Mouse (Mus musculus): ENCODE results near the gene Polrmt. TPM values are rescaled to one million over a fixed set of nuclear protein-coding genes. Genes with fewer than 3 reads are reported as not detected.
"Not testable (repeated sequence)": the region's sequence is repeated elsewhere in the genome, so short reads cannot be mapped to it uniquely, and the experiment has no call there.

Gene Polrmt
- total RNA-seq, 2 experiments from 2014 or later = 42.3 to 48.0 TPM

DNA sequence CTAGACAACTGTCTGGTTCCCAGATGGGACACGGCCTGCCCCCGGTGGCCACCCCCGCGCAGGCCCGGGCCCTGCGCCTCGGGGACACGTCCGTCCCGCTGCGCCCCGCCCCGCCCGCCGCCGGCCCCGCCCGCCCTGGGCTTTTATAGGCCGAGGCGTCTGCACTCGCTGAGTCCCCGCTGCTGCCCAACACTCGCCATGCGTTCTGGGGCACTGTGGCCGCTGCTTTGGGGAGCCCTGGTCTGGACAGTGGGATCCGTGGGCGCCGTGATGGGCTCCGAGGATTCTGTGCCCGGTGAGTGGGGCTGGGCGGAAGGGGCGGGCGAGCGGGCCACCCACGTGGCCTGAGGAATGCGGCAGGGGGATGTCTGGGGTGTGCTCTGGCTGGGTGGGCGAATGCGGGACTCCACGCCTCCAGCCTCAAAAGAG lies 30.7 kb upstream of the Polrmt start, which contains the start of gene Fstl3:
TSS of gene Fstl3 (plus strand) at position 170 of the 429 bp plus-strand sequence.
- intact Hi-C loops (cut with DNase I) = no loop called here
- no peak for DNase-seq

DNA sequence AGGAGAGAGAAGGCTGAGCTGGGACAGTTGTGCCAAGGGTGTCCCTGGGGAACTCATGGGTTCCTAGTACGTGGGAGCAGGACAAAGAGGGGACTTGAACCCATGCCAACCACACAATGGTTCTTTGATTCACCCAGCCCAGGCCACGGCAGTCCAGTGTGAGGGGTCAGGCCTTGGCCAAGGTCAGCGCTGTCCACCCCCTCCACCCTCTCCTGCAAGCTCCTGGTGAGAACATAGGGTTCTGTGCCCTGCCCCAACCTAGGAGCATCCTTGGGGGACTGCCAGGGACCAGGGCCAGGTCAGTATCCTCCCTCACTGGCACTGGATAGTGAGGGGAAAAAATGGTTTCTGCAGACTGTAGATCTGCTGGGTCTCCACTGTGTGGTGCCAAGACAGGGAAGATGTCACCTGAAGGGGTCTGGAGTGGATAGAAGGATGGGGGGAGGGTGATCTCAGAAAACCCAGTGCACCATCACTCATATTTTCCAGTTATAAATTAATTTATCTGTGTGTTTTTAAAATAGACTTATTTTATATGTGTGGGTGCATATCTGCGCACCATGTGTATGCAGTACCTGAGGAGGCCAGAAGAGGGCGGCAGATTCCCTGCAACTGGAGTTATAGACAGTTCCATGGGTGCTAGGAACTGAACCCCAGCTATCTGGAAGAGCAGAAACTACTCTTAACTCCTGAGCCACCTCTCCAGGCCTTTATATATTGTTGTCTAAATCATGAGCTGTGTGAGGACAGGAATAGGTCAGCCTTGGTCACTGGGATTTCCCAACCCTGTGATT lies 28.3 kb upstream of the Polrmt start:
- intact Hi-C loops (cut with DNase I) = no loop called here
- no peak for DNase-seq

DNA sequence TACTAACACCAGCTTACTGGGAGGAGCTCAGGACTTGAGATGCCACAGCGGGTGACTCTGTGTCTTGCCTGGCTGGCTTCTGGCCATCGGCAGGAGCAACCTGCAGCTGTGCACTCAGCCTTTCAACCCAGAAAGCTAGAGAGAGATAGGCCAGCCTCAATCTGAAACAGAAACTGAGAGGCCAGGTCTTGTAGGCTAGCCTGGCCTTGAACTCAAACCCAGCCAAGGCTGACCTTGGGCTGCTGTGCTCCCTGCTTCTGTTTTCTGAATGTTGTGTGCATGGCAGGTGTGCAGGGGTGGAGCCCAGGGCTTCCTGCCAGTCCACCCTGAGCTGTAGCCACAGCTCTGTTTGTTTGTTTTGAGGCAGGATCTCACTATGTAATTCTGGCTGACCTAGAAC lies 26.8 kb upstream of the Polrmt start:
- intact Hi-C loops (cut with DNase I) = no loop called here
- no peak for DNase-seq

DNA sequence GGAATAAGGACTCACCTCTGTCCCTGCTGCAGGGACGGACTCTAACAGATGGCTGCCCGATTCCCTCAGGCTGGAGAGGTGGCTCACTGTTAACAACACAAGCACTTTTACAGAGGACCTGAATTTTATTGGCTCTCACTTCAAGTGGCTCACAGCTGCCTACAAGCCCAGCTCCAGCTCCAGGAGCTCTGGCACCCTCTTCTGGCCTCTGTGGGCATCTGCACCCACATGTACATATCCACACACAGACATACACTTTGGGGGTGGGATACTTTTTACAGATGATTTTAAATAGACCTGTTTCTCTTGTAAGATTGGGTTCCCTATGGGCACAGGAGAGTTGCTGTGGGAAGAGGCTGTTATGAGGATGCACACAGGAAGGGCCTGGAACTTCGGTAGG lies 25.9 kb upstream of the Polrmt start:
- intact Hi-C loops (cut with DNase I) = no loop called here
- DNase-seq = no peak

DNA sequence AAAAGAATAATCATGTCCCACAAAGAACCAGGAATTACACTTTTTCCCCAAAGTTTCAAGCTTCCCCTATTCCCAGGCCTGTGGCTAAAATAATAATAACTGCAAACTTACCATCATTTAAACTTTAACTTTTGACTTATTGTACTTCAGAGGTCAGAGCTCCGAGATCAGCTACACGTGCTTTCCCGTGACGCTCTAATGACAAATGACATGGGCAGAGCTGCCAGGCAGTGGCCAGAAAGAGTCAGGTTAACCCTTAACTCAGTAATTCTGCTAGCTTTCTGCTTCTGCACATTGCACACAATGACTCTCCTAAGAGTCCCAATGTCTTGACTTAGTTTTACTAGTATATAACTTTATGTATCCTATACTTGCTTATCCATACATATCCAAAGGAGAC lies 22.9 kb upstream of the Polrmt start:
- intact Hi-C loops (cut with DNase I) = loop anchor here (2.0 kb wide), 1 partner anchor 19 kb away; no protein-coding TSS in a partner anchor
- no peak for DNase-seq

DNA sequence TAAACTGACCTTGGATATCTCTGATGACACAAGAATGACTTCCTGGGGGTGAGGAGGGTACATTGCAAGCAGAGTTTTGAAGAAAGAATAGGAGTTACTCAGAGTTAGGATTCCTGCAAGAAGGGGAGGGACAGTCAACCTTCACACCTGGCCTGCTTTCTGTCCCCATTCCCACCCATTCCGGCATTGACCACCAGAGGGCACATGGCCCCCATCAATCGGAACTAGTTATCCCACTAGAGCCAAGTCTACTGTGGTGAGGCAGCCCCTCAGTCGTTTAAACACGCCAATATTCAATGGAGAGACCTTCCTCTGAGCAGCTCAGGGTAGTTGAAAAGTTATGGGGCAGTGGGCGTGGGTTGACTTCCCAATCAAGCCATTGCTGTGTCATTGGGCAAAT lies 22.0 kb upstream of the Polrmt start:
- DNase-seq = peak; percentile 77 to 78
- intact Hi-C loops (cut with DNase I) = loop anchor here (1.0 to 2.0 kb wide), 2 partner anchors 20 to 44 kb away; no protein-coding TSS in a partner anchor

DNA sequence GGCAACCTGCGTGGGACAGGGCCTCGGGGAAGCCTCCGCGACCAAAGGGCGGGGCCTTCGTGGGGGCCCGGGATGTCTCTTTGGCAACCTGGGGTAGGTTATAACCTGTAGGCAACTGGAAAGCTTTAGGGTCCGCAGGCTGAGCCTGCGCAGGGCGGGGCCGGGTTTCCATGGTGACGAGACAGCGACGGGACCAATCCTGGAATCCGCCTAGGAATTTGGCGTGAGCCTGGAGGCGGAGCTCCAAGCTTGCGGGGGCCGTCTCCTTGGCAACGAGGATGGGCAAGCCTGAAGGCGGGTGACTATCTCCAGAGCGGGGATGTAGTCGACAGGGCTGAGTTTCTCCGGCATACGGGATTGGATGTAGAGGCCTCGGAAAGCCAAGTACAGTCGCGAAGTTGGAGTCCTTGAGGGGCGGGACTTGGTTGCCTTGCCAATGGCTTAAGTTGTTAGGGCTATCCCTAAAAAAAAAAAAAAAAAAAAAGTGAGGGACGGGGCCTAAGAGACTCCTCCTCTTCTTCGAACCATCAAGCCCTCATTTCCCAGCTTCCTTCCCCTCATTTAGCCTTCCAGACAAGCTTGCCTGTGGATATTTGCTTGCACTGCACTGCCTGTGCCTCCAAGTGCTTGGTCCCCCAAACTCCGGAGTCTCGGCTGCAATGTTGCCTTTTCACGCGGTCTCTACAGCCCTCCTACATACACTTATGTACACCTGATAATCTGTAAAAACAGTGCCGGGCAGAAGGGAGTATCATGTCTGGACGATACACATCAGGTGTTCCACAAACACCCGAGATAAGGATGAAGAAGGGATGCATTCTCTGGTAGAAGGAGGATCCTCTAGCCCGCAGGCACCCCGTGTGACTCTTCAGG lies 21.2 kb upstream of the Polrmt start:
- intact Hi-C loops (cut with DNase I) = loop anchor here (1.0 to 2.0 kb wide), 2 partner anchors 21 to 45 kb away; no protein-coding TSS in a partner anchor
- DNase-seq = peak; percentile 88 to 90

DNA sequence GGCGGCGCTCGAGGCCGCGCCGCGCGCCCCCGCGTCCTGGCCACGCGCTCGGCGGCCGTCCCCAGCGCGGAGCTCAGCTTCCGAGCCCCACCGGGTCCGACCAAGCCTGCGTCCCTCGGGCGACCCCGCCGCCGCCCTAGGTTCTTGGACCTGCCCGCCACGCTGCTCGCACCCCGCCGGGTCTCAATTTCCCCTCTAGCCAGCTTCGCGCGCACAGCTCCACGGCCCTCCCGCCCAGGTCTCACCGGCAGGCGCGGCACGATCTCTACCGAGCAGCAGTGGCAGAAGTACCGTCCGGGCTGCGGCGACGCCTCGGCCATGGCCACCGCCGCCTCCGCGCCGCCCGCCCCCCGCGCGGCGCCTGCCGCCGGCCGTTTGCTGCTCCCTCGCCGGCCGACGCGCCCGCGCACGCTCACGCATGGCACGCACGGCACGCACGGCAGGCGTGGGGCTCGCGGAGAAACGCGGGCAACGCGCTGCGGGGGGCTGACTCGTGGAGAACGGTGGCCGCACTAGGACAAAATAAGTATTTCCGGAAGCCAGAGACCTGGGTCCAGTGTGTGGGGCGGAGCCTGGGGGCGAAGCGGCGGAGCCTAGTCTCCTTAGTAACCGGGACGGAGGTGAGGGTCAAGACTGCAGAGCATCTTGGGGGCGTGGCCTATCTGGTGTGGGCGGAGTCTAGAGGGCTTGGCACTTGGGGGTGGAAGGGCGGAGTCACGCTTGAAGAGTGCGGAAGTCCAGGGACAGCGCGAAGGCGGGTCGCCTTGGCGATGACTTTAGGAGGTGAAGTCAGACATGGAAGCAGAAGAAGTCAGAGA lies 20.3 kb upstream of the Polrmt start, which contains the start of gene Rnf126:
TSS of gene Rnf126 (minus strand) at position 445 of the 818 bp plus-strand sequence.
- intact Hi-C loops (cut with DNase I) = no loop called here
- peak; percentile 99 to 100 for DNase-seq

DNA sequence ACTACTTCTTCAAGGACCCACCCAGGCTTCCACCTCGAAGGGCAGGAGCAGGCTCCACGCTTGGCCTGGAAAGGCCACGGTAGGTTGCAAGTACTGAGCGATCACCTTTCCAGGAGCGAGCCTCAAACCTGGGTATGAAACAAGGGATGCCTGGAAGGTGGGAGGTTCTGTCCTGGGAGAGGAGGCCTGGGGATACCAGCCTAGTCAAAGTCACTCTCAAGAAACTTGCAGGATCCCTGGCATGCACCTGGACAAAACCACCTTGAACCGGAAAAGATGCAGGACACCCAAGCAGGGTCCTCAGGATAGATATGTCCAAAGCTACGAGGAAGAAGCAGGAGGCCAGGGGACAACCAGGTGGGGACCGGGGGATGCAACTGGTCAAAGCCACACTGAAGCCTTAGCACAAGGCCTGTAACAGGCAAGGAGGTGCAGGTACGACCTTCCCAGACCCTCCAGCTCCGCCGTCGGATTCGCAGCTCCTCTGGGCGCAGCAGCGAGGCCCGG lies 19.7 kb upstream of the Polrmt start:
- intact Hi-C loops (cut with DNase I) = no loop called here
- no peak for DNase-seq

DNA sequence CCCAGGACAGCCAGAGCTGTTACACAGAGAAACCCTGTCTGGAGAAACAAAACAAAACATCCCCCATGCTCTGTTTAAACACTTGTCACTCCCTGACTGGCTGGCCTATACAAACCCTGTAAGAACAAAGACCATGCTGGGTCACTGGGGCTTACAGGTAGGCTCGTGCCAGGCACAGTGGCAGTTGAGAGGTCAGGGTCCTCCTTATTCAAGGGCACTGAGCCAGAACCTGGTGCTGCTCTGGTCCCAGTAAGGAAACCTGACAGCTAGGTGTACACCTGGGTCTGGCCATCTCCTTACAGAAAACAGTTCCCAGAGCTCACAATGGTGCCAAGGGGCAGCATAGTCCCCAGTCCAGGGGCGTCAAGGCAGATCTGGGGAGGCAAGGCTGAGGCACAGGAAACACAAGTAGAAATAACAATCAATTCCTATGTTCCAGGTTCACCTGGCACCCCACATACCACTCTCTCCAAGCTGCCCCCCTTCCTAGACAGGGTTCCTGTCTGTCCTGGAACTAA lies 18.9 kb upstream of the Polrmt start:
- intact Hi-C loops (cut with DNase I) = loop anchor here (2.0 kb wide), 1 partner anchor 16 kb away; no protein-coding TSS in a partner anchor
- DNase-seq = no peak

DNA sequence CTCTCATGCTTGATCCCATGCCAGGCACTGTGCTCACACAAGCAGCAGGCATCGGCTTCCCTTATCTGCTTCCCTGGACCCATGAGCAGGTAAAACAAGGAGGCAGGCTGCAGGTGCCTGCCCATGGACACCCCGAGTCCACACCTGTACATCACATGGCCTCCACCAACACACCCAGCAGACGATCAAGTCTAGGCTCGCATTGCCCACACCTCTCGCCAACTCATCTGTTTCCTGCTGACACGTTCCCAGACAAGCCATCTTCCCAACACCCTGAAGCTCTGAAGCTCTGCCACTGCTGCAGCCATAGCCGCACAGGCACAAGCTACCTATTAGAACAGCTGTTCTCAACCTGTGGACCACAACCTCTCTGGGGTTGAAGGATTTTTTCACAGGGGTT lies 17.9 kb upstream of the Polrmt start:
- DNase-seq = no peak
- intact Hi-C loops (cut with DNase I) = loop anchor here (2.0 kb wide), 1 partner anchor 15 kb away; no protein-coding TSS in a partner anchor

DNA sequence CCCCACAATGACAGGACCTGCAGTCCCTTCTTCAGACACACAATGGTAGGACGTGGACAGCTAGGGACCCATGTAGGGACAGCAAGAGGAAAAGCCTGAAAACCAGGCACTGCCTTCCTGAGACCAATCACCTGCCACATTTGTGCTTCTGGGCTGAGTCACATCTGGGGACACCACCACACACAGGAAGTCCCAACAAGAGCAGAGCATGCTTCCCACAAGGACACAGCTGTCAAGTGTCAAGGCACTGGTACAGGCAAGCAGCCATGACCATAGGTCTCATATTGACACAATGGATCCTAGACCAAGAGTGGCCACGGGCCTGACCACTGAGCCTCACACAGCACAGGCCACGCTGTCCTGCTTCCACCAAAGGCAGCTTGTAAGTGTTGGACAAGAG lies 16.5 kb upstream of the Polrmt start:
- DNase-seq = no peak
- intact Hi-C loops (cut with DNase I) = no loop called here

DNA sequence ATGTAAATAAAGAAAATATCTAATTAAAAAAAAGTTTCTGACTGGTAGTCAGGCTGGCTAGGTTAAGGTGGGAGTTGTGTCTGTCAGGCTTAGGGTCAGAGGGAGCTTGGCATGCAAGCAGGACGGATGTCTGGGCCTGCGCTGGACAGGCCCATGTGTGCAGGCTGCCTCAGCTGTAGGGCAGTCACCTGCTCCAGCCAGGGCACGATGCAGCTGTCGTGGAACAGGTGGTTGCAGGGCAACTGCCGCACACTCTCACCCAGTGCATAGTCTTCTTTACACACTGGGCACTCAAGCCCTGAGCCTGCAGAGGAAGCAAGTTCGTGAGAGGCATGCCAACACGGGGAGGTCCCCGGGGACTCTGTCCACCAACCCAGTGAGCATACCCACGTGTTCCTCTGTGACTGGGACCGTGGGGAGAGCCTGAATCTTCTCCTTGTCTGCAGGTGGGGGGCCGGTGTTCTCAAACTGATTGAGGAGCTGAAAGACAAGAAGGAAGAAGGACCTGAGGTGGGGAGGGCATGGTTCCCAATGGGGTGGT lies 14.3 kb upstream of the Polrmt start:
- no peak for DNase-seq
- intact Hi-C loops (cut with DNase I) = no loop called here

DNA sequence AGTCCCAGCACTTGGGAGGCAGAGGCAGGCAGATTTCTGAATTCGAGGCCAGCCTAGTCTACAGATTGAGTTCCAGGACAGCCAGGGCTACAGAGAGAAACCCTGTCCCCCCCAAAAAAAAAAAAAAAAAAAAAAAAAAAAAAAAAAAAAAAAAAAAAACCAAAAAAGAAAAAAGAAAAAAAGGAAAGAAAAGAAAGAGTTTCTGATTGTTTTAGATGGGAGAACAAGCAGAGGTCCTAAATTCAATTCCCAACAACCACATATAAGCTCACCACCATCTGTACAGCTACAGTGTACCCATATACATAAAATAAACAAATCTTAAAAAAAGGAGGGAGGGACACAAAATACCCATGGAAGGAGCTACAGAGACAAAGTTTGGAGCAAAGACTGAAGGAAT lies 13.3 kb upstream of the Polrmt start:
- DNase-seq; intact Hi-C loops (cut with DNase I): not testable (repeated sequence)

DNA sequence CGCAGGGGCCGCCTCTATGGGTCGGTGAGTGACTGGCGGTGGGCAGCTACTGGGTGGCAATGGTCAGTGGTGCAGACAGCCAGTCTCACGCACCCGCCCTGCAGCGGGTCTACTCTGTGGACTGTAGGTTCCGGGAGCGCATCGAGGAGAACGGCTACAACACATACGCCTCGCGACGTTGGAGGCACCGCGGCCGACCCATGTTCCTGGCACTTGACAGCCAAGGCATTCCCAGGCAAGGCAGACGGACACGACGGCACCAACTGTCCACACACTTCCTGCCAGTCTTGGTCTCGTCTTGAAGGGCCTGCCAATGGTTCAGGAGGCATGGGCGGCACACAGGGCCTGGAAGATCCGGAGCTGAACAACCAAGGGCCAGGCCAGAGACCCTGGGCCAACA lies 10.3 kb upstream of the Polrmt start:
- intact Hi-C loops (cut with DNase I) = no loop called here

DNA sequence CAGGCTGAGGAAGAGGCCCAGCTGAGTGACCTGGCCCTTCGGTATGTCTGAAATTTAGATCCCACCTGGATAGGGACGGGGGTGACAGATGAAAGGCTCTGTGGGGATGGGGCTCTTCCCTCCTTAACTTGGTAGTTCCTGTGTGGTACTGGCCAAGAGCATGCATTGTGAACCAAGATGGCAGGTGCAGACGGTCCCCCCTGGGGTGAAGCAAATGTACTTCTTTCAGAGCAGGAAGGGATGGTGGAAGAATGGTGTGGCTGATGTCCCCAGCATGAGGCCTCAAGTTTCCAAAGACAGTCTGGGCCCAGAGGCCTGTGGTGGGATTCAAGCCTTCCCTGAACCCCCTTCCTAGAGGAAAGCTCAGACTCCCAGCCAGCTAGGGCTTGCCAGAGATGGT lies 9.5 kb upstream of the Polrmt start:
- DNase-seq = no peak
- intact Hi-C loops (cut with DNase I) = no loop called here

More for the DNA sequence above, 10.3 kb upstream of the Polrmt start:
- DNase-seq = no peak

DNA sequence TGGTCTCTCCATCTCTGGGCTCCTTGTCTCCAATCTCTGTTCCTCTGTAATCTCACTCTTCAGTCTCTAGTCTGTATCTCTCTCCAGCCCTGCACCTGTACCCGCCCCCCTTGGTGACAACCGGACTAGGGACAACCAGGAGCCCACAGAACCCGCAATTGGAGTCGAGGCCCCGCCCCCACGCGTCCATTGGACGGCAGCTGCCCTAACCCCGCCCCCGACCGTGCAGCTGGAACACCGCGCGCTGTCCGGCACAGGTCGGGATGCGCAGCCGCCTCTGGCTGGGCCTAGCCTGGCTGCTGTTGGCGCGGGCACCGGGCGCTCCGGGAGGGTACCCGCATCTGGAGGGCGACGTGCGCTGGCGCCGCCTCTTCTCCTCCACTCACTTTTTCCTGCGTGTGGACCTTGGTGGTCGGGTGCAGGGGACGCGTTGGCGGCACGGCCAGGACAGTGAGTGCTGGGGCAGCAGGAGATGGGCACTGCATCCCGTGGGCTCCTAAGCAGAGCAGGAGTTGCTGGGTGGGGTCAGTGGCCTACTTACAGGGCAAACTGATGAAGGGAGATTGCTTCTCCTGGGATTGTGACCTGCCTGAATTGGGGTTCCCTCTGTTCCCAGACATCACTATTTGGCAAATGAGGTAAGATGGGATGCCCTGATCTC lies 8.6 kb upstream of the Polrmt start, which contains the start of gene Fgf22:
TSS of gene Fgf22 (plus strand) at position 221 of the 661 bp plus-strand sequence.
- intact Hi-C loops (cut with DNase I) = no loop called here
- peak in 1 of 2 experiments; percentile 56 for DNase-seq

DNA sequence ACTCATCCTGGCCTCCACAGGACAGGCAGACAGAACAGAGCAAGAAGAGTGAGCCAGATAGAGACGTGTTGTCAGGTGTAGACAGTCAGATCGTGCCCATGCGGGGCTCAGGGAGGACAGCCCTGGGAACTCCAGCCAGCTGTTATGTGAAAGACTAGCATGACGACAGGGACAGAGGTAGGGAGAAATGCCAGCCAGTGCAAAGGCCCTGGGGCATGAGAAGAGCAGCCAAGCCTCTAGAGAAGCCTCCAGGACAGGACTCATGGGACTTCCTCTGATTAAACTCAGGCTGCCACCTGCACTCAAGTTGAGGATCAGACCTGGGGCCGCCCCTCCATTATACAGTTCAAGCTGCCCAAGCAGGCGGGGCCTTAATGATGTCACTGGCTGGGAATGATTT lies 2.1 kb upstream of the Polrmt start:
- DNase-seq = no peak
- intact Hi-C loops (cut with DNase I) = loop anchor here (2.0 kb wide), 1 partner anchor 16 kb away; no protein-coding TSS in a partner anchor

DNA sequence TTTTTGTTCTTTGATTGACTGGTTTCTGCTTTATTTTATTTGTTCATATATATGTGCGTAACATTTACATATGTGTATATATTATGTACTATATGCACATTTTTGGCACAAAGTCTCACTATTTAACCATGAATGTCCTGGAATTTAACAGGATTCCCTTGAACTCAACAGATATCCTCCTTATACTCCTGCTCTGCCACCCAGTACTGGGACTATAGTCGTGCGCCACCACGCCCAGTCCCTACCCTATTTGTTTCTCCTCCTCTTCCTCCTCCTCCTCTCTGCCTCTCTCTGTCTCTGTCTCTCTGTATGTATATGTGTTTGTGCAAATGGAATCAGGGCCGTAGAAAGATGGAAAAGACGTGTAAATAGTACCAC lies 382 bp upstream of the Polrmt start:
- intact Hi-C loops (cut with DNase I) = no loop called here
- DNase-seq = no peak

Data from heart, postnatal 36 days (tissue).